Mouse (Mus musculus) MEL (cell line): ENCODE data around the gene Polrmt. TPM values are rescaled to one million over a fixed set of nuclear protein-coding genes. Genes with fewer than 3 reads are reported as not detected.
A peak's percentile ranks its signal among the peaks of the same experiment; 100 is the strongest.

Source experiments
- DNase-seq: peaks from one replicate; pipeline ENCODE4 v3.0.0; 2011; ENCODE audit warnings: low read depth, low spot score
- H3K27ac ChIP-seq: 2 replicates; pipeline ENCODE4 v1.5.1; 2012; ENCODE audit warnings: low read depth, mild to moderate bottlenecking, control low read depth, low read length, moderate library complexity; ENCODE audit not compliant: control insufficient read depth
- H3K27me3 ChIP-seq, 2 experiments: fragments of 150-350 bp in 1 of 2; sonication (generic) in 1 of 2; 2 replicates each; pipeline ENCODE4 v1.6.1; 2012; ENCODE audit warnings: low read length in 2 of 2, mild to moderate bottlenecking in 2 of 2, improper control_type of control experiment in 1 of 2, moderate library complexity in 1 of 2; ENCODE audit not compliant: insufficient read depth in 2 of 2, control insufficient read depth in 1 of 2
- H3K36me3 ChIP-seq, 2 experiments: 2 replicates each; pipeline ENCODE4 v1.6.1; 2012 to 2014; ENCODE audit warnings: low read length in 2 of 2, improper control_type of control experiment in 1 of 2, inconsistent platforms in 1 of 2, mild to moderate bottlenecking in 1 of 2; ENCODE audit not compliant: insufficient read depth in 2 of 2, control insufficient read depth in 1 of 2
- H3K4me1 ChIP-seq, 2 experiments: fragments of 150-350 bp in 1 of 2; sonication (generic) in 1 of 2; 2 replicates each; pipeline ENCODE4 v1.6.1; 2012; ENCODE audit warnings: low read length in 2 of 2, improper control_type of control experiment in 1 of 2, mild to moderate bottlenecking in 1 of 2; ENCODE audit not compliant: insufficient read depth in 2 of 2, control insufficient read depth in 1 of 2
- H3K4me3 ChIP-seq, 2 experiments: fragments of 150-350 bp in 1 of 2; sonication (generic) in 1 of 2; 2 replicates each; pipeline ENCODE4 v1.5.1; 2012; ENCODE audit warnings: low read depth in 2 of 2, low read length in 2 of 2, mild to moderate bottlenecking in 2 of 2, moderate library complexity in 2 of 2, control low read depth in 1 of 2, improper control_type of control experiment in 1 of 2; ENCODE audit not compliant: control insufficient read depth in 1 of 2, insufficient read depth in 1 of 2
- H3K79me2 ChIP-seq: 2 replicates; pipeline ENCODE4 v1.6.1; 2012; ENCODE audit warnings: mild to moderate bottlenecking, low read length, moderate library complexity; ENCODE audit not compliant: control insufficient read depth, poor library complexity, insufficient read depth
- H3K9ac ChIP-seq: 2 replicates; pipeline ENCODE4 v1.6.1; 2012; ENCODE audit warnings: low read depth, mild to moderate bottlenecking, control low read depth, low read length, moderate library complexity; ENCODE audit not compliant: control insufficient read depth, poor library complexity, severe bottlenecking
- H3K9me3 ChIP-seq: fragments of 150-350 bp; sonication (generic); replicated peaks from 2 replicates; pipeline ENCODE4 v1.6.1; 2012; ENCODE audit warnings: mild to moderate bottlenecking, low read length, improper control_type of control experiment, moderate library complexity; ENCODE audit not compliant: insufficient read depth
- ELF1 ChIP-seq: IDR thresholded peaks from 2 replicates; pipeline ENCODE4 v1.6.1; 2014; ENCODE audit warnings: low read depth, mild to moderate bottlenecking, inconsistent platforms, low read length, improper control_type of control experiment, moderate library complexity
- EP300 ChIP-seq, 2 experiments: IDR thresholded peaks; 2 replicates each; pipeline ENCODE4 v1.6.1; 2011; ENCODE audit warnings: improper control_type of control experiment in 2 of 2, low read length in 2 of 2, low read depth in 1 of 2, mild to moderate bottlenecking in 1 of 2
- MXI1 ChIP-seq: IDR thresholded peaks from 2 replicates; pipeline ENCODE4 v1.6.1; 2011; ENCODE audit warnings: mild to moderate bottlenecking, low read depth, low read length, improper control_type of control experiment
- MYC ChIP-seq: IDR thresholded peaks from 2 replicates; pipeline ENCODE4 v1.6.1; 2011; ENCODE audit warnings: low read depth, mild to moderate bottlenecking, low read length, improper control_type of control experiment, moderate library complexity
- POLR2A ChIP-seq, 2 experiments: IDR thresholded peaks; 2 replicates each; pipeline ENCODE4 v1.6.1; 2011 to 2012; ENCODE audit warnings: low read length in 2 of 2, mild to moderate bottlenecking in 2 of 2, control low read depth in 1 of 2, improper control_type of control experiment in 1 of 2, low read depth in 1 of 2, moderate library complexity in 1 of 2; ENCODE audit not compliant: control insufficient read depth in 1 of 2, insufficient read depth in 1 of 2, poor library complexity in 1 of 2
- POLR2AphosphoS2 ChIP-seq: IDR thresholded peaks from 2 replicates; pipeline ENCODE4 v1.6.1; 2011; ENCODE audit warnings: low read length, improper control_type of control experiment
- POLR2AphosphoS5 ChIP-seq: IDR thresholded peaks from 2 replicates; pipeline ENCODE4 v1.6.1; 2012; ENCODE audit warnings: low read depth, borderline replicate concordance, mild to moderate bottlenecking, inconsistent platforms, low read length, moderate library complexity, mixed read lengths
- RAD21 ChIP-seq: IDR thresholded peaks from 2 replicates; pipeline ENCODE4 v1.6.1; 2011; ENCODE audit warnings: mild to moderate bottlenecking, low read depth, low read length, improper control_type of control experiment
- RCOR1 ChIP-seq: IDR thresholded peaks from 2 replicates; pipeline ENCODE4 v1.6.1; 2012; ENCODE audit warnings: low read depth, mild to moderate bottlenecking, inconsistent platforms, low read length, improper control_type of control experiment
- SIN3A ChIP-seq: IDR thresholded peaks from 2 replicates; pipeline ENCODE4 v1.6.1; 2012; ENCODE audit warnings: low read length, improper control_type of control experiment, inconsistent platforms
- TBP ChIP-seq: IDR thresholded peaks from 2 replicates; pipeline ENCODE4 v1.8.0; 2011; ENCODE audit warnings: low read depth, low read length, improper control_type of control experiment
- TCF12 ChIP-seq: IDR thresholded peaks from 2 replicates; pipeline ENCODE4 v1.6.1; 2014; ENCODE audit warnings: low read depth, mild to moderate bottlenecking, inconsistent platforms, low read length, improper control_type of control experiment, moderate library complexity
- USF1 ChIP-seq: IDR thresholded peaks from 2 replicates; pipeline ENCODE4 v1.6.1; 2014; ENCODE audit warnings: low read depth, mild to moderate bottlenecking, inconsistent platforms, low read length, improper control_type of control experiment, moderate library complexity
- ZKSCAN1 ChIP-seq: IDR thresholded peaks from 2 replicates; pipeline ENCODE4 v1.6.1; 2012; ENCODE audit warnings: low read depth, mild to moderate bottlenecking, inconsistent platforms, low read length, improper control_type of control experiment, moderate library complexity
- polyA plus RNA-seq, 2 experiments: library from polyadenylated mRNA; stranded (reverse) in 1 of 2; unstranded in 1 of 2; fragments of >175 nt in 1 of 2; fragments of >200 nt in 1 of 2; gene quantifications; 2 replicates each; pipeline versions ENCODE4 v1.2.1 to v1.2.4; 2012; ENCODE audit warnings: low replicate concordance in 2 of 2, low read depth in 1 of 2; ENCODE audit not compliant: insufficient read length in 2 of 2, insufficient read depth in 1 of 2, missing spikeins in 1 of 2
- total RNA-seq: library from RNA; depleted of rRNA; stranded (reverse); fragments of 300-350 nt; gene quantifications from 2 replicates; pipeline ENCODE4 v1.2.3, GENCODE M21; 2012

Gene Polrmt
- total and polyA plus RNA-seq, 3 experiments: 35.7 to 66.9 TPM; not detected in 1

GRCm38 (mm10) chr10:79779784-79780663 lies 33.6 kb upstream of the Polrmt start (continued):
- no peak for TF ChIP-seq ELF1
- peak; percentile 9 for TF ChIP-seq RAD21
- no peak for TF ChIP-seq TBP
- no peak for TF ChIP-seq POLR2AphosphoS2
- TF ChIP-seq, all 39 proteins: peak for 11

- H3K79me2 ChIP-seq: no peaks in the 10 kb centered on the region
- peaks cover 0 to 8% of the 10 kb centered on the region in 2 experiments; a peak in 1 of 4 replicates for H3K4me1 ChIP-seq
- H3K9me3 ChIP-seq: no peaks in the 10 kb centered on the region
- H3K9ac ChIP-seq: no peak overlapping the region
- no peak overlapping the region for H3K27ac ChIP-seq
- no peaks in the 10 kb centered on the region for H3K27me3 ChIP-seq
- no peak overlapping the region for H3K4me3 ChIP-seq
- DNase-seq: no peak
- TF ChIP-seq RCOR1 (no peak), TCF12 (no peak)
- H3K36me3 ChIP-seq: no peaks in the 10 kb centered on the region
Observed at GRCm38 (mm10) chr10:79779193-79779592, 32.8 kb upstream of the Polrmt start.

- DNase-seq: no peak
- no peak overlapping the region for H3K27ac ChIP-seq
- H3K36me3 ChIP-seq: no peaks in the 10 kb centered on the region
- H3K79me2 ChIP-seq: no peaks in the 10 kb centered on the region
- no peaks in the 10 kb centered on the region for H3K27me3 ChIP-seq
- TF ChIP-seq ZKSCAN1 (no peak), RAD21 (no peak), EP300 (IDR thresholded peaks at IDR 0.05; ENCODE audit: low read depth in 1 of 2, low read length in 2 of 2) (no peak)
- H3K4me3 ChIP-seq: peak overlapping the region in 1 of 2 experiments; percentile 72; a peak in 1 of 4 replicates
- peaks cover 0 to 8% of the 10 kb centered on the region in 2 experiments; a peak in 1 of 4 replicates for H3K4me1 ChIP-seq
- H3K9ac ChIP-seq: no peak overlapping the region
- no peaks in the 10 kb centered on the region for H3K9me3 ChIP-seq
Observed at GRCm38 (mm10) chr10:79778006-79778405, 31.6 kb upstream of the Polrmt start.

DNA sequence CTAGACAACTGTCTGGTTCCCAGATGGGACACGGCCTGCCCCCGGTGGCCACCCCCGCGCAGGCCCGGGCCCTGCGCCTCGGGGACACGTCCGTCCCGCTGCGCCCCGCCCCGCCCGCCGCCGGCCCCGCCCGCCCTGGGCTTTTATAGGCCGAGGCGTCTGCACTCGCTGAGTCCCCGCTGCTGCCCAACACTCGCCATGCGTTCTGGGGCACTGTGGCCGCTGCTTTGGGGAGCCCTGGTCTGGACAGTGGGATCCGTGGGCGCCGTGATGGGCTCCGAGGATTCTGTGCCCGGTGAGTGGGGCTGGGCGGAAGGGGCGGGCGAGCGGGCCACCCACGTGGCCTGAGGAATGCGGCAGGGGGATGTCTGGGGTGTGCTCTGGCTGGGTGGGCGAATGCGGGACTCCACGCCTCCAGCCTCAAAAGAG lies 30.7 kb upstream of the Polrmt start, which contains the start of gene Fstl3:
TSS of gene Fstl3 (plus strand) at position 170 of the 429 bp plus-strand sequence.
- H3K27ac ChIP-seq: no peak within 1 kb of the TSS
- H3K27me3 ChIP-seq: no peaks in the 10 kb centered on the region
- H3K36me3 ChIP-seq: no peaks in the 10 kb centered on the region
- H3K9ac ChIP-seq: peak within 1 kb of the TSS; percentile 67
- peak; percentile 49; the same call in 1 of the 2 replicates for TF ChIP-seq MXI1
- TF ChIP-seq USF1: peak; percentile 58
- no peak for TF ChIP-seq POLR2AphosphoS5
- no peak for TF ChIP-seq MYC
- peak; percentile 28 to 43; a peak in 1 of 4 replicates for TF ChIP-seq POLR2A (IDR thresholded peaks at IDR 0.05; ENCODE audit: control insufficient read depth in 1 of 2, insufficient read depth in 1 of 2, low read depth in 1 of 2, low read length in 2 of 2, poor library complexity in 1 of 2)
- peak; percentile 3; the same call in 1 of the 2 replicates for TF ChIP-seq SIN3A
- TF ChIP-seq, all 39 proteins: peak for 4
- Histone ChIP-seq H3K4me3 (peak within 1 kb of the TSS; percentile 35 to 72), H3K9me3 (no peaks in the 10 kb centered on the region), H3K4me1 (peaks cover 0 to 8% of the 10 kb centered on the region in 2 experiments; a peak in 1 of 4 replicates), H3K79me2 (no peaks in the 10 kb centered on the region)
- DNase-seq: peak; percentile 44
